Mouse (Mus musculus) megakaryocyte progenitor cell, adult 5-6 weeks (primary cell): ENCODE measurements around the gene Col16a1. TPM values are rescaled to one million over a fixed set of nuclear protein-coding genes. Genes with fewer than 3 reads are reported as not detected.
A peak's percentile ranks its signal among the peaks of the same experiment; 100 is the strongest.

ENCODE experiments used
- ATAC-seq: replicated peaks from 2 replicates; pipeline ENCODE4 v1.8.0; 2016; ENCODE audit warnings: mild to moderate bottlenecking, moderate TSS enrichment, inconsistent platforms; ENCODE audit not compliant: poor library complexity
- total RNA-seq, 2 experiments: library from RNA; stranded (forward) in 1 of 2; stranded (reverse) in 1 of 2; fragments of 157-497, 149-512 nt in 1 of 2; fragments of 200-1000 nt in 1 of 2; gene quantifications; 2 replicates each; pipeline versions ENCODE4 v1.2.3 to v1.2.4; 2015 to 2017

The Col16a1 gene
- total RNA-seq, 2 experiments from 2014 or later, result 0.17 to 1.1 TPM

DNA sequence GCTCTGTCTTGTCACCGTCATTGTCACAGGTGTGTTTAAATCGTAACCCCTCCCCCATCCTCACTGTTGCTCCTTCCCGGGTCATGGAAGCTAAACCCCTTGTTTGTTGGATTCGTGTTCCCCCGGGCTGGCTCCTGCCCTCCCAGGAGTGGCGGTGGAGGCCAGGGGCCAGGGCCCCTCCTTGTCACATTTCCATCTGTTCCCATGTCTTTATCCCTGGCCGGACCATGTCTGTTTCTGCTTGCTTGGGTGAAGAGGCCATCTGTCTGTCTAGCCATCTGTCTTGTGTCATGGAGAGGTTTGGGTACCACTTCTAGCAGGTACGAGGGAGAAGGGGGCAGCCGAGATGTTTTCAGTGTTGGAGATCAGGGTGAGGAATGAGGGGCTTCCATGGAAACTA is 34.6 kb downstream of the Col16a1 start:
- ATAC-seq, result no peak

DNA sequence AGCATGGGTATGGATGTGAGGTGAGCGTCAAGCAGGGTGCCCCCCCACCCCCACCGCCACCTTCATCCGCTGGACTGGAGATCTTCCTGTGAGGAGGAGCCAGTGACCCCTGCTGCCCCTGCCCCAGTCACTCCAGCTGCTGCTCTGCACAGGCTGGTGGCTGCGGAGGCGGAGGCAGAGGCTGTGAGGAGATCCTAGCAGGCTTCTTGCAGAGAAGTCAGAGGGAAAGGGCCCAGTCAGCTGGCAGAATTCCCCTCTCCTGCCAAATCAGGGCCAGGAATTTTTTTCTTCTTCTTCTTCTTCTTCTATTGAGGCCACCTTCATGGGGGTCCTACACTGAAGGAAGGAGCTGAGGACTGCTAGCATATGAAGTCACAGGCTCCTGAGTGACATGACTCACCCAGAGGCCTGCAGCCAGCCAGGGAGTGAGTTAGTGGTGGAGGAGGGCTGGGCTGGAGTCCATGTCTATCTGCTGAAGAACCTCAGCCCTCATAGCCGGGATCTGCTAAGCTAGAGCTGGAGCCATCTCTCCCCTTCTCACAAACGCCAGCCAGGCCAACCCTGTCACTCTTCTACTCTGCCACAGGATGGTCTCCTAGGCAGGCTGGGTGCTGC is 36.8 kb downstream of the Col16a1 start:
- ATAC-seq, result no peak

DNA sequence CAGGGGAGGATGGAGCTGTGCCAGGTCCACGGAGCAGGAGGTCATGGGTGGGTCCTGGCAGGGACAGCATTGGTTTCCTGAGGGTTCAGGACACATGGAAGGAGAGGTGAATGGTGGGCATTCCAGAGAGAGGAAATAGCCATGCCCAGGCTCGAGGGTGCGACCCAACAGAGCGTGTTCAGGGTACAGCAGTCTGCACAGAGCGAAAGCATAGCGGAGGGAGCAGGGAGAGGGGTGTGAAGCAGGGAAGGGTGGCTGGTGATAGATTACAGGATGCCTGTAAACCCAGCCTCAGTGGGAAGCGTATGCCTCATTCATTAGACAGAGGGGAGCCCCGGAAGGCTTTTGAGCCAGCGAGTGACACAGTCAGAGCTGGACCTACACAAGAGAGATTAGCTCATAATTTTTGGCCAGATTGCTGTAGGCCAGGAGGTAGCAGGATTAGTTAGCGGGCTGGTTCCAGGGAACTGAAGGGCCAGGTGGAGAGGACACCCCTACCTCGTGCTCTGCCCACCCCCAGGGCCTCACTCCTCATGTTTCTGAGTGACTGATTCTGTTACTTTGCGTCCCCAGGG is 37.7 kb downstream of the Col16a1 start:
- no peak for ATAC-seq

DNA sequence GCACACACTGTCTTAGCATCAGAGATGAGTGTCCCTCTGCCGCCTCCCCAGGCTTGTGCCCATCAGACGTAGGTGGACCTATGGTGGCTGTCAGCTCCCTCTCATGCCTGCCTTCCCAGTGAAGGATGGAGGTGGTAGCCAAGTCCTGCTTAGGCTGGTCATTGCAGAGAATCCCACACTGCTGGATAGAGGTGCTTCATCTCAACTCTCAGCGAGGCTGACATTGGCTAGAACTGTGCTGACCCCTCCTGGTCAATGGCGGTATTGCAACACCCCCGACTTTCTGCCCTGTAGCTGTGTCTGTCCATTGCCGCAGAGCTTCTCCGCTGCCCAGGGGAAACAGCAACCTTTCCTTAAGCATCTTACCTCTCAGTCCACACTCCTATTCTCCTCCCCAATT is 39.7 kb downstream of the Col16a1 start:
- peak; percentile 95 for ATAC-seq

DNA sequence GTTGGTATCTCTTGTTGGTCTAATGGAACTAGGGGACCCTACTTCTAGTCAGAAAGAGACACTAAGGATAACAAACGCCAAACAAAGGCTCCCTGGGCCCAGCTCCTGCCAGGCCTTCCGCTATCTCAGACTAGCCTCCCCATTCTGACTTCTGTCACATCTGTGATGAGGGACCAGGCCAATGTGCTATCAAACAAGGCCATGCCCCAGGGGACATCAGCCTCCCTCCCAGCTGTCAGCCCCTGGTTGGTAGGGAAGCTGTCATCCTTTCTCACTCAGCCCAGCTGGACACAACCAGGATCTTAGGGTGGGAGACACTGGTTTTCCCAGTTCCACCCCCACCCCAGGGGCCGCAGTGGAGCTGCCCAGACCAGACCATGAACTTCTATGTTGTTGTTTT is 47.5 kb downstream of the Col16a1 start:
- no peak for ATAC-seq

DNA sequence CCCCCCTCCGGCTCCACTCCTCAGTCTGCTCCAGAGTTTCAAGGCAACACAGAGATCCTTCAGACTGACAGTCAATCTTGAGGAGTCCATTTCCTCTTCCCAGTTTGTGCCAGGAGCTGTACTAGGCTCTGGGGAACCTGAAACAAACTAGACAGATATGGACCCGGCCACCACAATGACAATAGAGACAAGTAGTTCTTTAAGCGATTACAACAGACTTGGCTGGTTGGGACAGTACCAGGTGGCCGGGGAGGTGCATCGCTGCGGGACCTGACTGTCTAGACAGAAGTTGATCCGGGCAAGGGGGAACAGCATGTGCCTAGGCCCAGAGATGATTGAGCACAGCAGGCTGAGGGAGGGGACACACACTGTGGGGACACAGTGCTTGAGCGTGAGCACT is 53.5 kb downstream of the Col16a1 start:
- ATAC-seq, result no peak

DNA sequence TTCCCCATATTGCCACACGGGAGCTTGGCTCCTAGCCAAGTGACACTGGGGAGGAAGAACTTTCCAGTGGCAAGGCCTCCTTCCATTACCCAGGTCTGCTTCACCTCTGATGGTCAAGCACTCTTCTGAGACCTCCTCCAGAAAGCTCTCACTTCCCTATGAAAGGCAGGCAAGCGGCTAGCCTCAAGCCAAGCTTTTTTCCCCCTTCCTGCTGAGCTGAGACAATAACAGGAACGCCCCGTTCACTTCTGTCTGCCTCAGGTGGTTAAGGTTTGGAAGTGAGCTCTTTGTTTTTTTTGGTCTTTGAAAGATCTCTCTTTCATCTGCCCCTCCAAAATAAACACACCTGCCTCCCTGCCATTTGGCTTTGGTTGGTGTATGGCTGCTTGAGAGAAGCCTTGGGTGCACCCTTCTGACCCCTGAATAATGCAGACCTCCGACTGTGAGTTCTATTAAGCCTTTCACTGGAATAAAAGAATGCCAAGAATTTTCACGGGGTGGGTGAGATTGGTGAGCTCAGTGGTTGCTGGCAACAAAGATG is 54.5 kb downstream of the Col16a1 start, which contains the start of gene Pef1:
Gene Pef1 (plus strand): TSS at position 448 of the 541 bp plus-strand sequence.
- ATAC-seq, result peak; percentile 29; the same call in 1 of the 2 replicates

DNA sequence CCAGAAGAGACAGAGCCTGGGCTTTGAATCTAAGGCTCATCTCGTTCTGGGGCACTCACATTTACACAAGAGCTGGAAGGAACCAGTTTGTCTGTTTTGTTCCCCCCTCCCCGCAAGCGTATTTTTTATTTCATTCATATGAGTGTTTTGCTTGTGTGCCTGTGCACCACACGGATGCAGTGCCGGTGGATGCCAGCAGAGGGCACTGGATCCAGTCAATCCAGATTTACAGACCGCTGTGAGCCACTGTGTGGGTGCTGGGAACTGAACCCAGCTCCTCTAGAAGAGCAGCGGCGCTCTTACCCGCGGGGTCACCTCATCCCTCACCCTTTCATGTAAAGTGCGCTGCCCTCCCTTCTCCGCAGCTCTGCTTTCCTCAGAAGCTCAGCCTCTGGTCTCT is 56.0 kb downstream of the Col16a1 start:
- no peak for ATAC-seq

DNA sequence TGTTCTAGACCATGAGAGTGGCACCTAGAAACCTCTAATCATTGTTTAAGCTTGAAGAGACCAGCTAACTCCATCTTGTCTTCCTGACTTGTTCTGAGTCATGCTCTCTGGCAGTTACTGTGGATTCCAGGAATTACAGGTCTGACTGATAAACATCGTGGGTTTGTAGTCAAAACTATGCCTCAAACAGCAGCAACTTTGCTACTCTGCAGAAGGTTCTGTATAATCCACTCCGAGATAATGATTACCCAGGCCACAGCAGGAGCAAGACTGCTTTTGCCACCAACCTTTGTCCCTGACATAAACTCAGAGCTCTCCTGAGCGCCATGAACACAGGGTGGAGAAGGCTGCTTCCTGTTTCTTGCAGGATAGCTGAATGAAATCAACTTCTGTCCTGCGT is 56.9 kb downstream of the Col16a1 start:
- no peak for ATAC-seq

DNA sequence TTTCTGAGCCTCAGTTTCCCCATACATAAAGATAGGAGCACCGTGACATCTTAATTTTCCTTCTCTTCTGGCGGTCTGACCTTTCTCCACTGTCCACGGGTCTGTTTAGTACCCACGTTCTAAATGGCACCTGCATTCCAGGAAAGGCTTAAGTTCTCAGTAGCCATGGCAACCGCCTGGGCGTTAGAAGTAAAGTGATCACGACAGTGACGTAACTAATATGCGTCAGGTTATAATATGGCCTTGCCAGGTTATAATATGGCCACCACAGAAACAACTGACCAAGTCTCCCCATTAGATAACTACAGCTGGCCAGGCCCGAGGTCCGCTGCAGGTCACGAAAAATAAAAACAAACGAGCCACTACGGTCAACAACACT is 59.4 kb downstream of the Col16a1 start:
- ATAC-seq, result peak; percentile 64

DNA sequence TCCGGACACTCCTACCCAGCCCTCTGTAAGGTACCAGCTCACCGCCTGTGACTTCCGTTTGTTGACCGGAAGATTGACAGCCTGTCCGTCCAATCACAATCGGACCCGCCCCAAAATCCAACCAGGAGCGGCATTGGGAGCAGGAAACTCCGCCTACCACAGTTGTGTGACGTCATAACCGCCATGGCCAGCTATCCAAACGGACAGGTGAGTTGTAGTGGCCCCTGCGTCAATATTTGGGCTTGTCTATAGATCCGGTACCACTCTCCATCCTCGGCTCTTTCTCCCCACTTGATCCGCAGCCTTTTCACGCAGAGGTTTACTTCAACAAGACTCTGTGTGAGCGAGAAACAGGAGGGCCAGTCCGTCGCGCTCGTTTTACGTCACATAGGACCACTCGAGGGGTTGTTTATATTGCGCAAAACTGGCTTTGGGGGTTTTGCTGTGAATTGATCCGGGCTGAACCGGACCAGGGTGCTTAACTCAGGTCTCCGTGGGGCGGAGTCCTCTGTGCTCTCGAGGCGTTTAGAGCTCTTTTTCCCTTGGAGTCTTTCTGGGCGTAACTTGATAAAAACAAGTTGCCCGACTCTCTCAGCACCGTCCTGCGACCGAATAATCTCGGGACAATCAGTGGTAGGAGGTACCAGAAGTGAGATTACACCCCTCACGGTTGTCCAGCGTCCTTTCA is 59.9 kb downstream of the Col16a1 start:
- peak; percentile 82 for ATAC-seq

DNA sequence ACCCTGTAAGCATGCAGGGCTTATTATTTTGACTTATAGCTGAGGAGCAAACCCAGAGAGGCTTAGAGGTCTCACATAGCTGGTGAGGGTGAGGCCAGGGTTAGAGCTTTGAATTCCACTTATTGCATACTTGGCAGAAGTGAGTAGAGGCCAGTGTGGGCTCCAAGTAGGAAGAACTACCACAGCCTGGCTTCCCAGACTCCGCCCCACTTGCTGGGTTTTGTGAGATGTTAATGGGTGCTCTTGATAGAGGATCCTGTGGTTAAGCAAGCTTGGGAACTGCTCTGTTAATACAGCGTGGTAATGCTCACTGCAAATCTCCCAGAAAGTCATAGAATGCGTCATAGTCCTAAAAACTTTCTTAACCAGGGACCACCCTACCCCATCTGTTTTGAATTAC is 61.3 kb downstream of the Col16a1 start:
- ATAC-seq, result peak; percentile 10; the same call in 1 of the 2 replicates

DNA sequence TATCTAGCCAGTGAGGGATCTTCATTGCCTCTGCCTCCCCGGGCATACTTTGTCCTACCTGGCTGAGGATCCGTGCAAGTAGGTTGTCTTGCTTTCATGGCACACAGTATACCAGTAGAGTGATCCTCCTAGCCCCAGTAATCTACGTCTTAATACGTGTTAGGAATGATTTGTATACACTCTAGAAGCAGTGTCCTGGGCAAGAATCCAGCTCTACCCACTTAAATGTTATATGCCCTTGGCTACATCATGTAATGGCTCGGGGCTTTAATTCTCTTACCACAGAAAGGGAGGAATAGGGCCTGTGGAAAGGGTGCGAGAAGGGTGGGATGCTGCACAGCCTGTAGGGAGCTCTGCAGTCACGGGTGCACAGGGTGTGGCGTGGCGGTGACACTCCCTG is 62.0 kb downstream of the Col16a1 start:
- ATAC-seq, result no peak

DNA sequence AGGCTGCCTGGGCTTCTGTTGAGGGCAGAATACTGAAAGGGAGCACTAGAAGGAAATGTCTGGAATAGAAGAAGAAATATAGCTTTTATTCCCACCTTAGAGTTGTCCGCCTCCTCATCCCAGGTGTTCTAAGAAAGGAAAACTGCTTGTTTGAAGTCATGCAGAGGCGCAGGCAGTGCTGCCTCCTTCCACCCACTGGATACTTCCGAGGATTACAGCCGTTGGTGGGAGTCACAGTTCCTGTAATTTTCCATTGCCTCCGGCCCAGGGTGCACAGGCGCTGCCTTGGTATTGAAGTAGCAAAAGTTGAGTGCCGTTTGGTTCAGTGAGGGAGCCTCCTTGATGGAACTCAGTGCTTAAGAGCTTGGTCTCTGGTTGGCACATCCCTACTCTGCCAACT is 62.5 kb downstream of the Col16a1 start:
- ATAC-seq, result no peak

DNA sequence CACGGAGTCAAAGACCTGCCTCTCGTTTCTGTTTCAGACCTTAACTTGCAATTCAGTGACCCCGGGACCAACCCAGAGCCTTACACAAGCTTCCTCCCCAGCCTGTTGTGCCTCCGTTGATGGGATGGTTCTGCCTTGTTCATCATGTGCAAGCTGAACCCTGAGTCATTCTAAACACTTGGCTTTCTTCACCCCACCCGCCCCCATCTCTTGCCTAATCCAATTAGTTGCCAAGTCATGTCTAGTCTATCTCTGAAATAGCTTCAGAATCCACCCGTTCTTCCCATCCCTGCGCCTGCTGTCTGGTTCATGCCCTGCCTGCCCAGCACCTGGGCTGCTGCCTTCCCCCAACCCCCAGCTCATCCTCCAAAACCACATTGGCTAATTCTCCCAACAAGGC is 64.7 kb downstream of the Col16a1 start:
- peak; percentile 63 for ATAC-seq

DNA sequence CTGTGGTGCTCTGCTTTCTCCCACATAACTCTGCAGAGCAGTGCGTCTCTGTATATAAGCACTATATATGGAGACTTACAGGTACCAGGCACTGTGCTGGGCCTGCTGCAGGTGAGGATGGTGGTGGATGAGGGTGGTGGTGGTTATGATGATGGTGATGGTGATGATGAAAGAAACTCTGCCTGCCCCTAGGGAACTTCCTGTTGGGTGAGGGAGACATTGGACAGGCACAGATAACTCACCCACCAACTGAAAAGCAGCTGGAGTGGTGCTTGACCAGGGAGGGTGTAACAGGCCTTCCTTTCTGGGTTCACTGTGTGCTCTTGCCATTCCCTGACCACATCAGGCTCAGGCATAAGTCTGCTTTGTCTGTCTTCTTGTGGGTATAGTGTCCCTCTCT is 65.1 kb downstream of the Col16a1 start:
- ATAC-seq, result peak; percentile 29; the same call in 1 of the 2 replicates

DNA sequence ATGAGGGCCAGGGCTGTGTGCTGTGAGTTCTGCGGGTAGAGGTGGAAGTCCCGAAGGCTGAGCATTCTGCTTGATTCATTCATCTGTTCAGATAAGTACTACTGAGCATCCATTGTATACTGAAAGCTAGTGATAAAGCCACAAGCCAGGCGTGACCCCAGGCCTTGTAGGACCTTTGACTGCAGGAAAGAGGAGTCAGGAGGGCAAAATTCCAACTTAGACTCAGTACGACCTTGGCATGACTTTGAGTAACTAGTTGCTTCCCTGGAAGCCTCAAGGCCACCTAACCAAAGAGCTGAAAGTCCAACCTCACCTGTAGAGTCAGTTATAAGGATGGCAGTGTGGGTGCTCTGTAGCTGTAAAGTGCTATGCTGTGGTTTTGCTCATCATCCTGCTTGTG is 73.1 kb downstream of the Col16a1 start:
- no peak for ATAC-seq

DNA sequence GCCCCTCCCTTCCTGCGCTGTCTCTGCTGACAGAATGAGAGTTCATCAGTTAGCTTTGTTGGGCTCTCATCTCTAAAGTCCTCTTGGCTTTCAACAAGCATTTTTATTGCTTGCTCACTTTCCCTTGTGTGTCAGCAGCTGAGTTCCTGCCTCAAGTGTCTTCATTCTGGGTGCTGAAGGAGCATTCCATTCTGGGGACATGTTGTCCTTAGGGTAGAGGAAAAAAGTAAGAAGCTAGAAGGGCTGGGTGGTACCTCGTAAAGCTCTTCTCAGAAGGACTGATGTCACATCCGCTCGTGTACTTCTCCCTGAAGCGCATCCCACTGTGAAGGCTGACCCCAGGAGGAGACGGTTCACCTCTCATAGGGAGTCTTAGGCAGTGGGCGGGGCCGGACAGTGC is 73.9 kb downstream of the Col16a1 start:
- no peak for ATAC-seq

DNA sequence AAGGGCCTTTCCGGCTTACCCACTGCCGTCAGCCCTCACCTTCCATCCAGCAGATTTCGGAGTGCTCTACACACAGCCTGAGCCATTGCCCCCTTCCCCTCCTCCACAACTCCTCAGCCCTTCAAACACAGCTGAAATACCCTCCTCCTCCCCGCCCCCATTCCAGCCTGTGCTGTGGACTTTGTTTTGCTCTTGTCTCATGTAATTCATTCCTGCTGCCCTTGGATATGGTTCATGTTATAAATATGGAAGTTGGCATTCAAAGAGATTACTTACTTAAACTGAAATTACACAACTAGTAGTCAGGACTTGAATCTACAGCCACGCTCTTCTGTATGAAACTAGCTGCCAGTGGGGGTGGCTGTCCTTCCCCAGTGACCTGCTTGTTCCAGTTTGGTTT is 75.4 kb downstream of the Col16a1 start:
- ATAC-seq, result no peak

DNA sequence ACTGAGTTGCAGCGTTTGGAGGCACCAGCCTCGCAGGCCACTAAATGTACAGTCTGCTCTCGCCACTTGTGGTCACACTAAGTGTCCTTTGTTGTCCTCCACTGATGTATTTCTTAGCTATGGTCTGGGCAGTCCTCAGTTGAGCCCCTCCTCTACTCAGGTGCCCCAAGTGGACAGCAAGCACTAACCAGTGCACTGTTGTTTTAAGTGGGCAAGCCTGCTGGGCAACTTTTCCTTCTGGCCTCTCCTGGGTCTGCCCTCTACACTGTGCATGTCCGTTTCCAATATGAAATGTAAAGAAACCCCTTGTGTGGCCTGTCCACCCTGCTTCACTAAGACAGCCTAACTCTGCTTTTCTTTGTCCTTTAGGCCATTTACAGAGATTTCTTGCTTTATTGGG is 76.5 kb downstream of the Col16a1 start:
- no peak for ATAC-seq

DNA sequence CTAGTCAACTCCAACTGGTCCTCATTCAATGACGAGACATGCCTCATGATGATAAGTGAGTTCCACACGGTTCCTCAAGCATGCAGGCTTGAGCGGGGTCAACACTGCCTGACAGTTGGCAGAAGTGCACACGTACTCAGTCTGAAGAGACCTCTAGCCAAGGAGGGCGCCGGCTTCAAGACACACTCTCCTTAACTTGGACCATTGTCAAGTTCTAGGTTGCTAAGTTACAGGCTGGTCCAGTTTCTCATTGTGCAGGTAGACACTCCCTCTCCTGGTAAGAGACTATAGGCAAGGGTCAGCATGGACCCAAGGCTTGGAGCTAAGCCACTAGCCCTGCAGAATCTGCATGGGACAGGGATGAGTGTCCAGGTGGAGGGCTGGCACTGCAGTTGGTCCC is 77.5 kb downstream of the Col16a1 start:
- ATAC-seq, result no peak

DNA sequence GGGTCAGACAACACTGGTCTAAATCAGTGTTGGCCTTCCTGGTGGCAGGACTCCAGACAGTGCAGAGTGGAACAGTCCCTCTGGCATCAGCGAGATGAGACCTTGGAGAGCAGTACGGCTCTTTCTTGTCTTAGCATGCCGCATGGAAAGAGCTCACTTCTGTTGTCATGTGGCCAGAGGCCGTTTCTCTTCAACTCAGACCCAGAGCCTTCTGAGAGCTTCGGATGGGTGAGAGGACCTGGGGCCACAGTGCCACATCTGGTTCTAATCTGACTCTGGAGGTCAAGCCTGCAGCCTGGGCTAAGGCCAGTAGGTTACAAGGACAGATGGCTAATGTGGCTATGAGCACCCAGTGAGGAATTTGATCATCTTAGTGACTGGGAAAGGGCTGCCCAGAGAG is 78.3 kb downstream of the Col16a1 start:
- ATAC-seq, result no peak
